Mouse (Mus musculus) erythroblast, embryonic 14.5 days (primary cell): Measurements from ENCODE around the gene Stk11.

Experiments
- GATA1 ChIP-seq: IDR thresholded peaks from 2 replicates; pipeline ENCODE4 v1.6.1; 2012; ENCODE audit warnings: low read length, inconsistent platforms, mixed read lengths
- TAL1 ChIP-seq: IDR thresholded peaks from 3 replicates; pipeline ENCODE4 v1.6.1; 2012; ENCODE audit warnings: low read length, inconsistent platforms, mixed read lengths

DNA sequence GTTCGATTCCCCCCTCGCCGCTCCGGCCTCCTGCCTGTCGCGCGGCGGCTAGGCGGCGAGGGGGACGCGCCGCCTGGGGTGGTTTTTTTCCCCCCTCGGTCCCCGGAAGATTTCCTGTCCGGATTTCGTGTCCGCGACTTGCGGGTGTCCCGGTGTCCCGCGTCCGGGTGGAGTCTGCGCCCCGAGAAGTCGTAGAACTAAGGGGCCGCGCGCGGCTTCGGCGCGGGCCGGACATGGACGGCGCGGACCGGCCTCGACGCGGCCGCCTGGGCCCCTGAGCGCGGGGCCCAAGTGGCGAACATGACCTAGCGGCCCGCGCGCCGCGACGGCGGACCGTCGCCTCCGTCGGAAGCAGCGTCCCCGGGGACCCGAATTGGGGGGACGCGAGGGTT, 337 bp downstream of the Stk11 start:
- TF ChIP-seq TAL1 (no peak), GATA1 (no peak)
